Mouse (Mus musculus): ENCODE results near the gene Baz2b.

GRCm38 (mm10) chr2:60214683-60215082 is 5.0 kb upstream of the Baz2b start:
- no peak for TF ChIP-seq CTCF (conservative IDR thresholded peaks at IDR 0.05; ENCODE audit: low read length)
- no peak for TF ChIP-seq POU5F1 (IDR thresholded peaks at IDR 0.05; ENCODE audit: borderline replicate concordance, low read length)
